Mouse (Mus musculus): ENCODE measurements at regions not wholly inside any gene's neighbourhood (a gene's known extent, or its start where the extent isn't known, plus 50 kb on each side); places are given as distances from the start of the nearest gene placed in this dataset.

DNA sequence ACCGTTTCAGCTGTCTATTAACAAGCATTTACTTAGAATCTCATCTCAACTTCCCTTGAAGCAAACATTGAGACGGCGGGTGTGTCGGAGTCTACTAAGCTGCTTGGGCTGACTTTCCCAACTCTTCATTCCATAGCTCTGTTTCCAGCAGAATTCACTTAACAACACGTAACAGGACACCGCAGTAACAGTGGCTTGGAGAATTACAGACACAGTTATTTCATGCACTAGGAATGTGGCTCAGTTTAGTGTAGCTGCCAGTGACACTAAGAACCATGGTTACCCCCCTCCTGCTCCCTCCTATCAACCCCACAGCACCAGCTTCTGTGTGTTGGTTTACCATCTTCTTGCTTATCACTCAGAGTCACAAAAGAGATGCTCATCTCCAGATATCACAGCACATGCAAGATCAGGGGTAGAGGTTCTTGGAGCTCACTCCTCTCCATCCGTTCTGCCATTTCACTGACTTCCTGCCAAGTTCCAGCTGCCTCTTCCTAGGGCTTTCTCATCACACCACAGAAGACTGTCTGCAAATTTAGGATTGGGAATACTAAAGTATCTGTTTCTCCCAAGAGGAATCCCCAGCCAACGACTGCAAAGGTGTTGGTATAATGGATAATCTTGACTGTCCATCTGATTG is 90.7 kb downstream of the Banf2 start:
- DNase-seq = peak; percentile 34 to 49

DNA sequence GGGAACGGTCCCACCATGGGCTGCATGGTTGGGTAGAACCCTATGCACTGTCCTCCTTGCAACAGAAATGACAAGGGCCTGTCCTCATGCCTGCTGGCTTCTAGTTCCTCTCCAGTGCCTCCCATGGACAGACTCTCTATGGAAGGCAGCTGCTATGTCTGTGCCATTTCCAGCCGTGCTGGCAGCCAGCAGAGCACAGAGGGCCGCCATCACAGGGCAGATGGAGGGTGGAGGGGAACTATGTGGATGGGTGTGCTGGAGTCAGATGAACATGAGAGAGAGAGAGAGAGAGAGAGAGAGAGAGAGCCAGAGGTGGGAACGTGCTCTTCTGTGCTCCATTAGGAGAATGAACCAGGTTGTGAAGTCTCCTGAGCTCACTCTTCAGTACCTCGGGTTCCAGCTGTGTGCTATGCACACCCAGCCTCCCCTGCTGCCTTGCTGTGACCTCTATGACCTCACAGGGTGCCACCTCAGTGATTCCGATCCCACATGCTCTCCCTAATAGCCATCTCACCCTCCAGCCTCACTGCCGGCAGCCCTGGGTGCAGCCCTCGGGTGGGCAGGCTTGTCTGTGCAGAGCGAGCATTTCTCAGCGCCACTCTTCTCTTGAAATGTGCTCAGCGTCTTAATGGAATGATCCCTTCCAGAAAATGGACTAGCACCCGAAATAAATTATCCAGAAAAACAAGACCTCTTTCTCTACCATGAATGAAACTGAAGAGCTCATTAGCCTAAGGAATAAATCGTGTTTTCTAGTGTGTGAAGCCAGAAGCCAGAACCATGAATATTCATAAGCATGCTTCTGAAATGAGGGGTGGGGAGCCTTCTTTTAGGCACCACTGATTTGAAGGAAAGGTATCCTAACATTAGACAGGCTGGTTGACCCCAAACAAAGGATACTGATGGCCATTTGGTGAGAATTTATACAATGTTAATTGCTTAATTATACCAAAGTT is 94.5 kb downstream of the Banf2 start:
- DNase-seq = no peak

DNA sequence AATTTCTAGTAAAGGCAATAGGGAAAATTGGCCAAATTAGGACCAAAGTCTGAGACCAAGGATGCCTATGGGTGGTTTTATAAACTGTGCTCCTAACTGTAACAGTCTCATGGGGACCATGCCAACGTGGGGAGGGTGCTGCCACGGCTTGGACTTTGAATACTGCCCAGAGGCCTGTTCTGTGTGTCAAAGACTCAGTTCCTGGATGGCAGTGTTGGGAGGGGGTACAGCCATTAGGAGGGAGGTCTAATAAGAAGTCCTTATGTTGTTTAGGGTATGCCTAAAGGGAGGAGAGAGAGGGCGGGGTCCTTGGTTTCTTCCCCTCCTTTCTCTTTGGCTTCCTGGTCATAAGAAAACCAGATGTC is 95.2 kb downstream of the Banf2 start:
- DNase-seq = no peak

DNA sequence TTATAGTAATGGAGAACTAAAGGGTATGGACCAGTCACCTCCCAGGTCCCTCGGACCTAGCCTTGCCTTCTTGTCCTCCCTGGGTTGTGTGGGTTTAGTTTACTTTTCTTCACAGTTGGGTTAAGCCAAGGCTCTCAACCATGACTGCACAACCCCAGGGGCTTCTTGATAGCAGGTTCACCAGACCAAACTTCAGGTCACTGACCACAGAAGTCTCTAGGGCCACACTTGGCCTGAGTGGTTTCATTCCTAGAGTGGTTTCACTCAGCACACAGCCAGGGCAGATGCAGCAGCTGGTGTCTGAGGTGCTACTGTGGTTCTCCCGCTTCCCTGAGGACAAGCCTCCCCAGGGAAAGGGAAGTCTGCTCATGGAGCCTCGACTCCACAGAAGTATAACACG is 95.7 kb downstream of the Banf2 start:
- DNase-seq = no peak

DNA sequence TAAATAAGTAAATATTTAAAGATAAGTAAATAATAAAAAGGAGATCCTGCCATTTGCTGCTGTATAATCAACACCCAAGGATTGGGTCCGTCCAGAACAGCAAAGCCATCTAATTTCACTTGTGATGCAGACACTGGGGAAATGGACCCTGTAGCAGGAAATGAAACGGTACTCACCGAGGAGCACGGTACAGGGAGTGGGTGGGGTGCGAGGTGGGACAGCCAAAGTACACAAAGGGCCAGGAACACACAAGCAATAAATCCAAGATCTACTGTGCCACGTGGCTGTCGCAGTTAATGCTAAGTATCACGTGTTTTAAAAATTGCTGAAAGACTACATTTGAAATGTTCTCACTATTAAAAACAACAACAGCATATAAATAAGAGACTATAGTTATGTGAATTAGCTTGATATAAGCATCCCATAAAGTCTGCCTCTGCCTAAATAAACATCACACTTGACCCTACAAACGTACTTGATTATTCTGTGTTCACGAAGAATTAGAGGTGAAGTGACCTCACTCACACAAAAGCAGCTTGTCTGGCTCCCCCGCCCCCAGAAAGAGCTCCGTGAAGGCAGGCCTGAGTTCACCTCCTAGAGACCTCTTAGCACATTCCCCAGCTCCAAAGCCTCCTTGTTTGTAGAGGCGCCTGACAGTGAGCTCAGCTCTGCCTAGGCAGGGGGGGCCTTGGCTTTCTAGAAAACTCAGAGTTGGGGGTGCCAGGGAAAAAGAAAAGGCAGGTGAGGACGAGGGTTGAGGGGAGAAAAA is 101.1 kb downstream of the Banf2 start:
- no peak for DNase-seq

DNA sequence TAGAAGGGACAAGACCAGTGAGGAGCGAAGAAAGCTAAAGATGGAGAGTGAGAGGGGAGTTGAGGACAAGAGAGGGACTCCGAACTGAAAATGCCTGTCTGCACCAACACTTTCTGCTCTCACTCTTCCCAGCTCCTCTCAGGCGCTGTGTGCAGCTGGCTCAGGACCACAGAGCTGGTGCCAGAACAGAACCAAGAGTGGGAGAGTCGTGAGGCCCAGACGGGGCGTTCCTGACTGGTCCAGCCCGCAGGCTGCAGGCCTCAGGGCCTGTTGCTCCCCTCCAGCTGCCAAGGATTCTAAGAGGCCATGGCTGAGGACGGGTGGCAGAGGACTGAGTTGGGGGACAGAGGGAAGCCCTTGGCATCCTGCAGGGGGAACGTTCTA is 101.7 kb downstream of the Banf2 start:
- DNase-seq = peak; percentile 46 to 73

DNA sequence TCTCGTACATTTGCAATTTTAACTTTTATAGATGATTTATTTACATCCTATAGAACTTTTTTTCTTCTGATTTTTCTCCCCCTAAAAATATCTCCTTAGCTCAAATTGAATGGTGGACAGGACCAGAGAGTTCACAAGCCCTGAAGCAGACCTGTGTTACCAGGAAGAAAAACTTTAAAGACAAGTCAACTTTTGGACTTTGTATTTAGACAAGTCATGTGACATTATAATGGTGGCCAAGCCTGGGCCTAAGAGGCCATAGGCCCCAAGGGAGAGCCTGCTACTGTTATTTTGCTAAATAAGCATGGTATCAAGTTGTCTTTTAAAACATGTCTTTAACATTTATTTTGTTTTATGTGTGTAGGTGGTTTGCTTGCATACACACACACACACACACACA is 102.7 kb downstream of the Banf2 start:
- DNase-seq = no peak

DNA sequence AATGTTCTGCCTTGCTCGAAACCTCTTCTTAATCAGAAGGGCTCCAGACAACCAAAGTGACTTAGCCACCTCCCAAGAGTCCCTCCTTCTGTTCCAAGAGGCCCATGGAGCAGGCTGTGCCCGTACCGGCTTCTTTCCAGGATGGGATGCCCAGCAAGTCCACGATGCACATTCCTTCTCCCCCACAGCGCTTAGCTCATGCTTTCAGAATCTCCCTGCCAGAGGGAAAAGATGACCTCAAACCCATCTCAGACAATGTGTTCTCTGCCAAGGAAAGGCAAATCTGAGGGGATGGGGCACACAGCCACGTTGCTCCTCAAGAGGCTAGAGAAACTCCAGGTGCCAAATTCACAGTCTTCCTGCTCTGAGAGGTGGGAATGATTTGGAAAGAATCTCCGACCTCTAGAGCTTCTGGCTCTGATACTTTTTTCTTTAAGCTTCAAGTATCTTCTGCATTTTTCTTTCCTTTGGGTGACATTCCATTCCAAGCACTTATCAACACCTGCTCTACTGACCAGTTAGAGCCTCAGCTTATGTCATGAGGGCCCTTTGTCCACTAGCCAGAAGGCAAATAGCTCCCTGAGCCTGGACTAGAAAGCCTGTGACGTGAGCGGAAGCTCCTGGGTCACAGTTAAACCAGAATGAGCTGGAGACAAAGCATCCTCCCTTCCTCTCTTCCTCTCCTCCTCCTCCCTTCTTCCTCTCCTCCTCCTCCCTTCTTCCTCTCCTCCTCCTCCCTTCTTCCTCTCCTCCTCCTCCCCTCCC is 110.9 kb downstream of the Banf2 start:
- DNase-seq = peak; percentile 41 to 54

DNA sequence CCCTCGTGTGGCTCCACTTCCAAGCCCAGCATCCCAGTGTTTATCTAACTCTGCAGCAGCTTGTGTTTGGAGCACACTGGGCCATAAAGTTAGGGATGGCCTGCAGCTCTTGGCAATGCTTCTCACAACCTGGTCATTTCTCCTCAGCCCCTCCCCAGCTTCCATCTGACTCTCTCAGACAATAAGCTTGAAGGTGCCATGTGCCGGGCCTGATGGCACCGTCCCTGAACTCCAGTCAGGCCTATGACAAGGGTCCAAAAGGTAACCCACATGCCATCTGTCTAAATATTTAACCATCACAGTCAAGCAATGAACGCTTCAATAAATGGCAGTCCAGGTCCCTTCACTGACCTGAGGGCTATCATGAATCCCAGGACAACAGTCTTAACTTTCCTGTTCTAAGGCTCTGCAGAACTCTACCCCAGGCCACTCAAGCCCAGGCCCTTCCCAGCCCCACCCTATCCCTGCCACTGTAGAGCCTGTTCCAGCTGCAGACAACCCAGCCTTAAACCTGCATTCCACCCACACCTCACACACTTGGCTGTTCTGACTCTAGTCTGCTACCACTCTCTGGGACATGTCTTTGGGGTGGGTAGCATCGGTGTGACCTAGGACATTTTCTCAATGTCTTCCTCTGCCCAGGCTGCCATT is 111.8 kb downstream of the Banf2 start:
- DNase-seq = no peak

DNA sequence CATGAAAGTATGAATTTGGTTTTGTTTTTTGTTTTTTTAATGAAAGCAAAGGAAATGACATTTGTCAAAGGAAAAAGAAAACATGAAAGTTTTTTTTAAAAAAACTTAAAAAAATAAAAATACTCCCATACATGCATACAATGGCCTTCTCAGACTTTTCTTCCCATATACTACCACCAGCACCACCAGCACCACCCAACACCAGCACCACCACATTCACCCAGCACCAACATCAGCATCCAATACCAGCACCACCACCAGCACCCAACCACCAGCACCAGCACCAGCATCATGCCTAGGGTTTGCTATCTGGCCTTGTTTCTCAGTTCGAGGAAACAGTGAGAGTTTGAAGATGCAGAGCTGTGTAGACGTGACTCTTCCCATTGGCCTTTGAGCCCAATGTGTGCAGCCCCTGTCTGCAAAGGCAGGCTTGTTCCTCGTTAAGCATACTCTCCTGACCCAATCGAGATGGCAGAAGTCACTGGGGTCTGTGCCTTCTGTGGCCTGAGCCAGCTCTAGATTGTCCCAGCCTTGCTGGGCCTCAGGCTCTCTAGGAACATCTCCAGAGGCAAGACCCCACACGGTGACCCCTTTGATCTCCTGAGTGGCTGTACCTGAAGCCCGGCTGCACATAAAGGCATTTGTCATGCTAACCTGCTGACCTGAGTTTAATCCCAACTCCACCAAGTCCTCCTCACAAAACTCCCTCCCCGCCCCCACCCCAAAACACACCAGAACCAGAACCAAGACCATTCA is 113.8 kb upstream of the Mgme1 start:
- DNase-seq = no peak

DNA sequence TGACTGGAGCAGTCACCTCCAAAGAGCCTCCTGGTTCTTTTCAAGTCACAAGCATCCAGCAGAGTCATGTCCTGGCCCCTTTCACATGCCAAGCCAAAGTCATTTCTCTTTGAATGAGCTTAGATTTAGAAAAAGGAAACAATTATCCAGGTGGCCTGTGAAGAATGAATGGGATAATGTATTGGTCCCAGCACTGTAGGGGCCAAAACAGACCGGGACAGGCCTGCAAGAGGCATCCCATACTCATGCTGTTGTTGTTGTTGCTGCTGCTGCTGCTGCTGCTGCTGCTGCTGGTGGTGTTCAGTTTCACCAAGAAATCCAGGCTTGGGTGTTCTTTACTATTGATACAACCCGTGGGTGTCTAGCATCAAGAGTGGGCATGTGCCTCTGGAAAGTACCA is 113.1 kb upstream of the Mgme1 start:
- no peak for DNase-seq

DNA sequence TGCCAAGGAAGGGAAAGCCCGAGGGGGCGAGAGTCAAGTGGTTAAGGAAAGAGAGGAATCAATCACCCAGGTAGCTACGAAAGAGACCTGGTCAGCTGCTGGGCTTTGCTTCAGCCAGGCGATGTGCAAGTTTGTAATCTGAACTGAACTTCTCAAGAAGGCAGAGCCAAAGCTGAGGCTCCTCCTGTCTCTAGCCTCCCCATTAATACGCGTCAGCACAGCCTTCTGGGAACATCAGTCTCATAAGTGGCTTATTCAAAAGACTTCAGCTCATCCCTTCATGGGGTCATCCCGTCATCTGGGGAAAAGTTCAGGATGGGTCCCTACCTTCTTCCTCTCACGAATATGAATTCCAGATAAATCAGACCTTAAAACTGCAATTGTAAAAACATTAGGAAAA is 112.2 kb upstream of the Mgme1 start:
- no peak for DNase-seq

DNA sequence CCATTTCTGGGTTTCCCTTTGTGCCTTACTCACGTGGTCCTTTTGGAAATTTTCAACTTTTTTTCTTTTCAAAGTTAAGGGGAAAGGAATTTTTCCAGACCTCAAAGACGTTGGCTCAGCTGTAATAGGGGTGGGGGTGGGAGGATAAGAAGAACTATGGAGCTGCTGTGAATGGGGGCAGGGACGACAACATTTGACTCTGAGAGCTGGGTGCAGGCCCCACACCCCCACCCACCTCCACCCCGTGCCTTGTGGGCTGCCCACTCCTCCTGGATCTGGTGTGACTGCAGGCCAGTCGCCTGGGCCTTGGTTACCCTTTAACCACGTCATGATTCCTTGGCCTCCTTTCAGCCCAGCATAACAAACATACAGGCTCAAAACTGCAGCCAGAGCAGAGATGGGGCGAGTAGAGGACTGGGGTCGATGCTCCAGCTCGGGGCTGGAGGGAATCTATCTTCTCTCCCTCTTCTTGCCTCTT is 110.6 kb upstream of the Mgme1 start:
- peak; percentile 27 to 40 for DNase-seq

DNA sequence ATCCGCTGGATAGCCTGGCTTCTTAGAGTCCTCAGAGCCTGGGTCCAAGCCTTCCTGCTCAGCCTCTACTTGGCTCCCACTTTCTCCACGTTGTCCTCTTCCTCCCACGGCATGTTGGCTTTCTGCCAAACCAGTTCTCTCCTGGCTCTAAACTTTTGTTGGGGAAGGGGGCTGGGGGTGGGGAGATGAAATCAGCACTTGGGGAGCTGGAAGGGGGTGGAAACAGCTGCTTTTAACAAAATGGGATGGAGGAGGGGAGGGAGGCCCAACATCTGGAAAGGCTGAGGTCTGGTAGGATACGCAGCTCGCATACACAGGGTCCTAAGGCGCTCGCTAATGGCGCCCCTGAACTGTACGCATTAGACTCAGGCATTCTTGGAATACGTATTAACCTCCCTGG is 110.0 kb upstream of the Mgme1 start:
- DNase-seq = peak in 1 of 2 experiments; percentile 27

DNA sequence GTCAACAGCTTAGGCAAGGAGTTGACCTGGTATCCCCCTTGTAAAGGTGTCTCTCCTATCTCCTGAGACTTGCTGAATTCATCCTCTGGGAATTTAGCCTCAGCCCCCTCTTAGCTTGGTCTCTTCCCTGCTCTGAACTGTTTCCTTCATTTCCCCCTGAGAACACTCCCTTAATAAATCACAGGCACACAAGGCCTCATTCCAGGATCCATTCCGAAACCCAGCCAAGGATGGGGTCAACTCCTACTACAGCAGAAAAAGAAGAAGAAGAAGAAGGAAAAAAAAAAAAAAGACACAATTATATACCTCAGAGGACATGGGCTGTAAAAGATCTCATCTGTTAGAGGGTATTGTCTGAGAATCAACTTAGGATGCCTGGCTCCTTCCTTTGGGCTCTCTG is 108.6 kb upstream of the Mgme1 start:
- no peak for DNase-seq

DNA sequence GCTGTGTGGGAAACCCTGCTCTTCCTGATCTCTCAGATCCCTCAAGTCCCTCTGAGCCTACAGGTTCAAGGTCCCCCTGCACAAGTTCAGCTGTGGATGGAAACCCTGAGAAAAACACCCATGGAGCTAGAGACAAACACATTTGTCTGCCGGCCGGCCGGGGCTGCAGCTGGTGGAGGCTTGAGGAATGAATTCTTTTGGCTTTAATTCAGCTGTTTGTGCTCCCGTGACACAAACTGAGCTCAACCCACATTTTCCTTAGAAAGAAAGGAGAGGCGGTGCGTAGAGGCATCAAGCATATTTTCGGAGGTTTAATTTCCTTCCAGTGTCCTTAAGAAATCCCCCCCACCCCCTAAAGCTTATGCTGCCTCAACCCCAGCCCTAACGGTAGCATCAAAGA is 106.4 kb upstream of the Mgme1 start:
- peak; percentile 58 to 79 for DNase-seq

DNA sequence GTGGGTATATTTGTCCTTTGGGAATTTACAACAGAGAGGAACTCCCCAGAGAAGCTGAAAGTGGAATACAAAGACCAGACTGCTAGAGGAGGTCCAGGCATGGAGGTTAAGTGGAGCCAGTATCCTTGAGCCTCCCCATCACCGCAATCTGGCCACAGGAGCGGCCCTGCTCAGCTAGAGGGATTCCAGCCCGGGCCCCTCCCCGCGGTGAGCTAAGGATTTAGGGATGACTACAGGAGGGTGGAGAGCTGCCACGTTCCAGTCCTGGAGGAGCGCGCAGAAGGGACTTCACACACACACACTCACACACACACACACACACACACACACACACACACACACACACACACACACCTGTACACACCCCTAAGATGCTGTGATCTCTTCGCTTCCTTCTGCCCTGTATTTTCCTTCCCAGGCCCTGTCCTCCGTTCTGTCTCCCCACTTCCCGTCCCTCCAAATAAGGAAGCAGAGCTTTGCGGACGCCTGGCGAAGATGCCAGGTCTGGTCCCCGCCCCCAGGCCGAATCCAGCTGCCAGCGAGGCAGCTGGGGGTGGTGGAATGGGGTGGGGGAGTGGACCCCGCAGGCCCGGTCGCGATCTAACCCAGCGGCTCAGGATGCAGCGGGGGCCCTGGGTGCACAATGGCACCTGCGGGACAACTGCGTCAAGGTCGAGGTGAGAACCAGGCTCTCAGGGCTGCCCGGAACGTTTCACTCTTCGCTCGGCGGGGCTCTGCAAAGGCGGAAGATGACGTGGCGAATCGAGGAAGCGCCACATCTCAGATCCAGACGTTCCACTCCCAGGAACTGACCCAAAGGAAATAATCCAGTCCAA is 105.3 kb upstream of the Mgme1 start:
- peak; percentile 89 to 90 for DNase-seq

DNA sequence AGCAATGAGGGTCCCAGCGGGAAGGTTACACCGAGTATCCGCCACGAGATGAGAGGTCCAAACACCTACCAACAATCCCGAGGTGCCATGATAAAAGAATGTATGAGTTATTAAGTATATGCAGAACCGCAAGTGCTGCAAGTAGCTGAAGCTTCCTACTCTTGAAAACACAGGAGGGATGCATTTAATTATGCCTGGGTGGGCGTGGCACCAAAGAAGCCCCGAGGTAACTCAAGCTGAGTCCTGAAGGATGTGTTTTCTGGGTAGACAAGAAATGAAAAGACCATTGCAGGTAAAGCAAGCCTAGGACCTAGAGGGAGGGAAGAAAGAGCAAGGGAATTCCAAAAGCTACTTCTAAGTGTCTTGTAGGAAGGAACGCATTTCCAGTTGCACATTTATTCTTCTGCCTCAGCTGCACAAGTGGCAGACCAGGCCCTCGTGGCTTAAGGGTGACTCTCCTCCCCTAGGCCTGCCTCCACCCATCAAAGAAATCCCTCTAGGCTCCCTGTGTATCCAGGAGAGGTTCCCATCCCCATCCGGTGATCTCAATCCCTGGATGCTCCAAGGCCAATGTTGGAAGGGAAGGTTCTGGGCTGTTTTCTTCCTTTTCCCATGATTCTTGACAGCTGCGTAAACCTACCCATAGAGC is 104.2 kb upstream of the Mgme1 start:
- no peak for DNase-seq

DNA sequence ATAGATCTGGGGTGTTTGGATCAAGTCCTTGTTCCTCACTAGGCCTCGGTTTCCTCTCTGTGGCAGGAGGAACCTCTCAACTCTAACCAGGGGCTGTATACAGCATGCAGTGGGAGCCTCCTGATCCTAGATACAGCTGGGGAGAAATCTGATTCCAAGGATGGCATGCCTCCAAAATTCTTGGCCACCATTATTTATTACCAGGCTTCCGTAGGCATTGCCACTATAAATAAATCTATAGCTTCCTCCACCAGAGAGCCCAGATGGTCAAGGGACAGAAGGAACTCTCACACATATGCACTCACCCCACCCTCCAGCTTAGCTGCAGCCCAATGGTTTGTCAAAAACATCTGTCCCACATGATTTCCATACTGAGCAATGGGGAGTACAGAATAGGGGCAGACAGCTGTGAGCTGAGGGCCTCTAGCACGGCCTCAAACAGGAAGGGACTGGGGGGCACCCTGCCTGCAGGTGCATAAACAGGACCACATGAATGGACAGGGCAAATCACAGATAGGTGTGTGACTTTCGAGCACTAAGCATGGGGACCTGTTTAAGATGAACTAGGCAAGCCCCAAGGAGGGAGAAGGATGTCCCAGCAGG is 100.8 kb upstream of the Mgme1 start:
- DNase-seq = no peak

All from lung, postnatal 4 days (tissue).